Mouse (Mus musculus) left cerebral cortex, adult 2 months (tissue): ENCODE results near the gene Znrf1. TPM values are rescaled to one million over a fixed set of nuclear protein-coding genes. Genes with fewer than 3 reads are reported as not detected.
A peak's percentile ranks its signal among the peaks of the same experiment; 100 is the strongest.

Experiments used
- DNase-seq, 2 experiments: peaks; one replicate each; pipeline ENCODE4 v3.0.0; 2021 to 2022; ENCODE audit warnings: low spot score in 2 of 2, mixed read lengths in 1 of 2; ENCODE audit errors: extremely low spot score in 1 of 2
- H3K27ac ChIP-seq: fragments of 200-600 bp; 2 replicates; pipeline ENCODE4 v1.8.1; 2022
- H3K4me3 ChIP-seq: fragments of 200-600 bp; 2 replicates; pipeline ENCODE4 v1.8.1; 2022
- CTCF ChIP-seq: fragments of 200-600 bp; IDR thresholded peaks from 2 replicates; pipeline ENCODE4 v1.8.1; 2022; ENCODE audit warnings: antibody characterized with exemption, mild to moderate bottlenecking, moderate library complexity
- intact Hi-C: fragments of 180-260 bp; cut with DNase I; formaldehyde crosslinking; loops from one replicate; pipeline ENCODE4 v1.15.1; 2025
- total RNA-seq, 2 experiments: library from RNA; stranded (reverse); gene quantifications; 2 replicates each; pipeline ENCODE4 v1.2.3; 2021

The Znrf1 gene
- total RNA-seq, 2 experiments from 2014 or later: 166 to 171 TPM

DNA sequence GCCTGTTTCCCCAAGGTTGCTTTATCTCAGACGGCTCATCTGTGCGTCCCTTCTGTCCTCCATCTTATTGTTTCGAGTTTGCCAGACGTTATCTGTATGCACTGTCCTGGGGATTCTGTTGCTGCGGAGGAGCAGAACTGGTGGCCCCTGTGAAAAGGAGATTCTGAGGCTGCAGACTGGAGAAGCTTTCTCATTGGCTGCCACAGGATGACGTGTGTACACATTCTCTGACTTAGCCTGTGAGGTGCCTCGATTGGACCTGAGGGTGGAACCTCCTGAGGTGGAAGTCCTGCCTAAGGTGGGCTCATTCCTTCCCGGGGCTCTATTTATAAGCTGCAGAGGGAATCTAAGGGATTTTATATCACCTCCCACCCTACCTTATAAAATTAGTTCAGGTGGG lies 37.7 kb downstream of the Znrf1 start:
- H3K27ac ChIP-seq: peak overlapping the region; percentile 50; the same call in 1 of the 2 replicates
- peak; percentile 36 to 41 for DNase-seq
- intact Hi-C loops: no loop called here
- no peak overlapping the region for H3K4me3 ChIP-seq
- no peak for TF ChIP-seq CTCF

DNA sequence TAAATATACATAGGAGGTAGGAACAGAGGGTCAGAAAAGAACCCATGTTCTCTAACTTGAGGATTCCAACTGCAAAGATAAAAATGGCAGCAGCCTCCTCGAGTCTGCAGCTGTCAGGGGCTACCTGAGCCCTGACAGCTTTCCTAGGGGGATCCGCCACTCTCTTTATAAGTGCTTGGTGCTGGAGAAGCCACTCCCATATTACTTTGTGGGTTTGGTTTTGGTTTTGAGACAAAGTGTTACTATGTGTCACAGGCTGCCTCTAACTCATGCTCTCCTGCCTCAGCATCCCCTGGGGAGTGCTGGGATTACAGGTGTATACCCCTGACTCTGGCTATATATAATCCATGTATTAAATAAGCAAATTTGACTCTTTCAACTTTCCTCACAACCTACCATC lies 38.1 kb downstream of the Znrf1 start:
- H3K4me3 ChIP-seq: no peak overlapping the region
- DNase-seq: no peak
- intact Hi-C loops: no loop called here

DNA sequence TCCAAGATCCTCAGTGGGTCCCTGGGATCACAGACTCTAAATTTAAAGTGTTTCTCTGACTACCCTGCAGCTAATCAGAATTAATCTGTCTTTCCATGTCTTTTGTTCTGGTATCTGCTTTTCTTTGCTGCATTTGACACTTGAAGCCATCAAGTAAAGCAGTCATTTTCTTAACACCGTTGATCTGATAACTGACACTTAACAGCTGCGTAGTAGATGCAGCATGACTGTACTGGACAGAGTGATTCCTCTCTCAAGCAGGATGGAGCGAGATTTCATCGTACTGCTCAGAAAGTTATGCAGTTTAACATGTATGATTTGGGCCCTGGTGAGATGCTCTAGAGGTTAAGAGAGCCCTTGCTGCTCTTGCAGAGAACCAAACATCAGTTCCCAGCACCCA lies 39.6 kb downstream of the Znrf1 start:
- no peak for DNase-seq
- no peak for TF ChIP-seq CTCF
- intact Hi-C loops: loop anchor here (5.0 kb wide), 1 partner anchor 38 kb away; the partner anchor contains the start of gene Znrf1
- H3K4me3 ChIP-seq: no peak overlapping the region
- no peak overlapping the region for H3K27ac ChIP-seq

More for the DNA sequence above, 38.1 kb downstream of the Znrf1 start:
- H3K27ac ChIP-seq: no peak overlapping the region; the same call in 1 of the 2 replicates
- no peak for TF ChIP-seq CTCF

DNA sequence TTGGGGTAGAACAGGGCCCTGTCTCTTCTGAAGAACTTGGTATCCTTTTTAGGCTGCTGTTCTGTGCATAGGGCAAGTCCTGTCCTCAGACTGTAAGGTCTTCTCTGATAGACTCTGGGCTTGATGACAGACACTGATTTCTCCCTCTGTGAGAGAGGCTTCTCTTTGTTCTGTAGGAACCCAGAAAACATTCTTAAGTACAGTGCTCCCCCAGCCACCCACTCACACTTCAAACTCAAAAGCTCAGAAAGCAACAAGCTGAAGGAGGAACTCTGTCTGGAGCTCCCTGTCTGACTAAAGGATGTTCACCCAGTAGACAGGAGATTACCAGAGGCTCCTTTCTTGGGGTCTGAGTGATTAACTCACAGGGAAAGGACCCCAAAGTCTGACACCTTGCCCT lies 40.6 kb downstream of the Znrf1 start:
- no peak for DNase-seq
- no peak for TF ChIP-seq CTCF
- H3K27ac ChIP-seq: no peak overlapping the region
- intact Hi-C loops: loop anchor here (5.0 kb wide), 1 partner anchor 39 kb away; the partner anchor contains the start of gene Znrf1
- no peak overlapping the region for H3K4me3 ChIP-seq

DNA sequence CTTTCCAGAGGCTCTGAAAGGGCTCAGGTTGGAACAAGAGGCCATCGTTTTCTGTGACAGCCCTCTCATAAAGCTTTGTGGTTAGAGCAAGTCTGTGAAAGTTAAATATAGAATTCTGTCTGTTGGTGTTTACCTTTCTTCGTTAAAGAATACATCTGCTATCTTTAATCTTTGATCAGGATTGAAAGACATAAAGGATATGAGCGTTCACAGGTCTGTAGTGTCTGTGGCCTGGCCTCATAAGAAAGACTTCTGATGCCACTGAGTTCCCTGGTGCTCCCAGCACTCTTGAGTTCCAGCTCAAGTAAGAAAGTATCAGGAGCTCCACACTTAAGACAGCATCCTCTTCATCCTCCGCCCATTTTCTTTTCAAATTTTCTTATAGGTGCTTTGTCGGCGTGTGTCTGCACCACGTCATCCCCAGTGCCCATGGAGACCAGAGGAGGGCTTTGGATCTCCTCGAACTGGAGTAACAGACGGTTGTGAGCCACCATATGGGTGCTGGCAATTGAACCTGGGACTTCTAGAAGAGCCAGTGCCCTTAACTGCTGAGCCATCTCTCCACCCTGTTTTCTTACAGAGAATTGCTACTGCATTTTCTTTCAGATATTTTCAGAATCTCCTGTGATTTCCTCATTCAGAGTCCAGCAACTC lies 42.1 kb downstream of the Znrf1 start:
- TF ChIP-seq CTCF: no peak
- no peak for DNase-seq
- Histone ChIP-seq H3K27ac (no peak overlapping the region), H3K4me3 (no peak overlapping the region)
- intact Hi-C loops: loop anchor here (5.0 kb wide), 1 partner anchor 41 kb away; the partner anchor contains the start of gene Znrf1

DNA sequence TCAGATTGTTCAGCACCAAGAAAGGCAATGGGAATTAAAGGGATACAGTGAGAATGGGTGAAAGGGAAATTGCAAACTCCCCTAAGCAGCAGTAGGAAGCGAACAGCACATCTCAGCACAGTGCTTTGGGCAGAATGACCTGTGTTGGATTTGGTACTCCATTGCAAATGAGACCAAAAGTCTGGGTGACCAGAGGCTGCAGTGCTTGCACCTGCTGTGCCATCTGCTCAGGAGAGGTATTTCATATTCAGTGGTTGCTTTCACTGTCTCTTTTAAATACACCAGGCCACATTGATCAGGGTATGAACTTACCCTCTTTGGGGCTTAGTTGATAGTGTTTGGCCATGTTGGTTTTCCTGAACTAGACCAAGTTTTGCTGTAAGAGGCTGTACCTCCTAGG lies 43.4 kb downstream of the Znrf1 start:
- DNase-seq: no peak
- Histone ChIP-seq H3K4me3 (no peak overlapping the region), H3K27ac (peak overlapping the region; percentile 21; the same call in 1 of the 2 replicates)
- intact Hi-C loops: loop anchor here (5.0 kb wide), 1 partner anchor 42 kb away; the partner anchor contains the start of gene Znrf1
- TF ChIP-seq CTCF: no peak

DNA sequence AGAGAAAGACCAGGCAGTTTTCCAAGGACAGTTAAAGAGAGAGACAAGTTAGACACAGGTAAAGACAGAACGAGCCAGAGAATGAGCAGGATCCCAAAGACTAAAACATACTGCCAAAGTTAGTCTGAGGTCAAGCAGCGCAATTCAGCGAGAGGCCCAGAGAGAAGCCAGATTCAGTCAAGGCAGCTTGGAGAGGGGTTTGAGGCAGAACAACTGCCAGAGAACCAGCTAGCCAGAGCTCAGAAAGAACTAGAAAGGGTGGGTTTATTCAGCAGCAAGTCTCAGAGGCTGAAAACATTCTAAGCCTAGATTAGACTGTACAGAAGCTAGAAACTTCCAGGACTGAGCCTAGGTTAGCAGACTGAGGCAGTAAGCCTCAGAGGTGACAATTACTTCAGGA lies 44.4 kb downstream of the Znrf1 start:
- no peak for TF ChIP-seq CTCF
- H3K4me3 ChIP-seq: no peak overlapping the region
- intact Hi-C loops: no loop called here

DNA sequence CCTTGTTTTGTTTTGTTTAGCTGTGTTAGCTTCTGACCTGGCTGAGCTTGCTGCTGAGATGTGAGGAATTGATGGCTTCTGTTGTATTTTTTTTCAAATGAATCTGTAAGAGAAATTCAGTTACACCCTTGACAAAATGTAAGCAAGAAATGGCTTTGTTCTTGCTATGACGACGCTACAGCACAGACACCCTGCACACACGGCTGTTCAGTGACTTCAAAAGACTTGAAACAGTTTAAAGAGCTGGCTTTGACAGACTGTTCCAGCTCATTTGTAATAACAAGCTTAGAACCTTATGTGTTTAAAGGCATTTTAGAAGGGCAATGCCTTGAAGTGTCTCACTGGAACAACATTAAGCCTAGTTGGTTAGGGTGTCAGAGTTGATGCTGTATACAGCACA lies 46.5 kb downstream of the Znrf1 start:
- Histone ChIP-seq H3K4me3 (no peak overlapping the region), H3K27ac (no peak overlapping the region)
- no peak for DNase-seq
- no peak for TF ChIP-seq CTCF
- intact Hi-C loops: no loop called here

More for the DNA sequence above, 44.4 kb downstream of the Znrf1 start:
- DNase-seq: no peak
- H3K27ac ChIP-seq: no peak overlapping the region

DNA sequence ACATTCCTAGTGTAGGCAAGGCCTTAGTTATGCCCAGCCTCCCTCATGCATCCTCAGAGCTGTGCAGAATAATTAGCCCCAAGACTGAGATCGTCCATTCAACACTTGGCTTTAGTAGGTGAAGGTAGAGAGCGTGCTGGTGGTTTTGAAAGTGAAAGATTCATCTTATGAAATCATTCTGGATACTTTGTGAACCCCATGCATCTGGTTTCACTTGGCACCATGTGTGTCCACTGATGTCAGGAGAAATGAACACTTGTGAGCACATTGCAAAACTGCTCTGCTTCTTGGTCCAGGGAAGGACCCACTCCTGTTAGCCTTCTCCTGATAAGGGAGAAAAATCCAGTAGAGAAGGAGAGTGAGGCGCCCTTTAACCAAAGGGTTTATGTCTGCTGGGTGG lies 49.0 kb downstream of the Znrf1 start:
- TF ChIP-seq CTCF: no peak
- no peak overlapping the region for H3K4me3 ChIP-seq
- intact Hi-C loops: no loop called here
- no peak overlapping the region for H3K27ac ChIP-seq
- no peak for DNase-seq

DNA sequence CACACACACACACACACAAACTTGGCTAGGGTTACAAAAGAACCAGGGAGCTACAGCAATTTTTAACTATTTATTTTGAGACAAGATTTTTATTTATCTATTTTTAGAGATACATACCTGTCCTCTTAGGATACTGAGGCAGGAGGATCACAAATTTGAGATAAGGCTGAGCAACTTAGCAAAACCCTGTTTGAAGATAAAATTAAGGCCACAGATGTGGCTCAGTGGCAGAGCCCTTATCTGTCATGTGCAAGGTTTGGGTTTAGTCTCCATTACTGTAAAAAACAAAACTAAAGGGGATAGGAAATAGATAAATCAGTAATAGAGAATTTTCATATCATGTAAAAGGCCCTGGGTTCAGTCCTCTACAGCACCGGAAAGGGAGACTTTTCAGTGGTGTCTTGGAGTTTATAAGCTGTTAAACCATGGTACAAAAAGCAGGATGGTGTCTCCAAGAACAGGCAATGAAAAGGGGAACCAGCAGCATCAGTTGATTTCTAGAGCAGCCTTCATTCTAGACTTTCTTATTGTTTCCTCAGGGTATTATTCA lies 51.7 kb downstream of the Znrf1 start:
- Histone ChIP-seq H3K27ac (no peak overlapping the region), H3K4me3 (no peak overlapping the region)
- DNase-seq: no peak
- intact Hi-C loops: no loop called here
- no peak for TF ChIP-seq CTCF

DNA sequence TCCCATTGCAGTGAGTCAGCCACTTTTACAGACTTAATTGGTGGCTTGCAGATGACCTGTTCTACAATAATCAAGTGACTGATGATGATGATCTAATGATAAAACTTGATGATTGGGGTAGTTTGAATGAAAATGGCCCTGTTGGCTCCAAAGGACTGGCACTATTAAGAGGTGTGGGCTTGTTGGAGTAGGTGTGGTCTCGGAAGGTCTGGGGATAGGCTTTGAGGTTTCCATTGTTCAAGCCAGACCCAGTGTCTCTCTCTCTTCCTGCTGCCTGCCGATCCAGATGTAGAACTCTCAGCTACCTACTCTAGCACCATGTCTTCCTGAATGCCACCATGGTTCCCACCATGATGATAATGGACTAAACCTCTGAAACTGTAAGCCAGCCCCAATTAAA lies 52.4 kb downstream of the Znrf1 start:
- no peak overlapping the region for H3K4me3 ChIP-seq
- intact Hi-C loops: no loop called here
- DNase-seq: no peak
- H3K27ac ChIP-seq: no peak overlapping the region
- TF ChIP-seq CTCF: no peak

DNA sequence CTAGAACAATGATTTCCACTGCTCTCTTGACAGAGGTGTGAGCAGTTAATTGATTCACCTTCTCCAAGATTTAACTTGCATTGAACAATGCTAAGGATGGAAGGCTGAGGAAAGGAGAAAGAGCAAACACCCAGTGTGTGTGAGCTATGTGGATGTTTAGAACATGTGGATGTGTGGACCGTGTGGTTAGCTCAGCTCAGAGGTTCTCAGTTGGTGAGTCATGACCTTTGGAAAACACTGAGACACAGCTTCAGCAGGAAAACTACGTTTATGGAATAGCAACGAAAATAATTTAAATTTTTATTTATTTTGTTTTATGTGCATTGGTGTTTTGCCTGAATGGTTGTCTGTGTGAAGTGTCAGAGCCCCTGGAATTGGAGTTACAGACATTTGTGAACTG lies 54.3 kb downstream of the Znrf1 start:
- H3K4me3 ChIP-seq: no peak overlapping the region
- DNase-seq: no peak
- no peak overlapping the region for H3K27ac ChIP-seq
- intact Hi-C loops: loop anchor here (5.0 kb wide), 1 partner anchor 53 kb away; the partner anchor contains the start of gene Znrf1
- TF ChIP-seq CTCF: no peak
